In the genomic region with DNA sequence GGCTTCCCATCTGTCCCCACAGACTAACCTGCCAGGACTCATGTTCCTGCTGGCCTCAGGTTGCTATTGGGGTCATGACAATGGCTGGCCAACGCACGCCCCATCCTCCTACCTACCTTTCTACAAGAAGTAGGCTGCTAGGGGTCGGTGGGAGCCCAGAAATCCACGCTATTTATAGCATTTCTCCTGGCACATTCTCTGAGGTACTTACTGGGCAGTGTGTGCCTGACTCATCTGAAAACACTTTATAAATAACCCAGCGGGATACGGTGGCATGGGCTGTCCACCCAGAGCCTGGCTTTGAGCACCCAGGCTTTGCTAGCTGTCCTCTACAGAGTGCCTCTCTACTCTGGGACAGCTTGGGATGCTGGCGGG, we compare ENCODE assay signal across 13 mouse cellular contexts. TPM values are rescaled to one million over a fixed set of nuclear protein-coding genes. Genes with fewer than 3 reads are reported as not detected.
DNase-seq lines count a peak whose midpoint lies in the region; ATAC-seq lines count a peak whose summit lies in the region.
"Had no signal": no experiment of that assay in that cellular context is flagged by ENCODE, and none has a peak within 500 bp of the region (broad histone marks: within the 10 kb centered on the region; RNA-seq: fewer than 3 reads in every experiment).

No protein-coding gene starts in this region.

- peaks cover 26% of the 10 kb centered on the region for H3K4me1 ChIP-seq in heart, embryonic 13.5 days
- H3K4me1 ChIP-seq: intestine, embryonic 15.5 days; liver, embryonic 15.5 days had no signal

- H3K9me3 ChIP-seq in heart, embryonic 13.5 days: no peaks in the 10 kb centered on the region
- H3K9me3 ChIP-seq: intestine, embryonic 15.5 days; liver, embryonic 15.5 days; midbrain, embryonic 10.5 days had no signal

- H3K4me3 ChIP-seq in heart, embryonic 13.5 days: no peak overlapping the region
- H3K4me3 ChIP-seq: intestine, embryonic 15.5 days; liver, embryonic 15.5 days; midbrain, embryonic 10.5 days had no signal

- H3K4me2 ChIP-seq in heart, embryonic 13.5 days: peak overlapping the region; percentile 60
- H3K4me2 ChIP-seq: intestine, embryonic 15.5 days; liver, embryonic 15.5 days had no signal

- peak; percentile 31 to 44 for DNase-seq in cerebellum, postnatal 14 days
- DNase-seq in cerebellum, adult 9-10 months: no peak
- DNase-seq in right cerebral cortex, adult 18-20 months: peak; percentile 38
- DNase-seq in right cerebral cortex, postnatal 10 days (ENCODE audit: low spot score in 2 of 2): no peak
- no peak for DNase-seq in T-cell, adult 2 months (ENCODE audit: low spot score)
- DNase-seq in thymus, postnatal 25 days: no peak
- no peak for DNase-seq in adrenal gland, postnatal 4 days (ENCODE audit: low spot score in 2 of 2)
- DNase-seq: retina, postnatal 1 day had no signal

- peak overlapping the region; percentile 50; the same call in 1 of the 2 replicates for H3K9ac ChIP-seq in heart, embryonic 13.5 days
- H3K9ac ChIP-seq: intestine, embryonic 15.5 days; liver, embryonic 15.5 days had no signal

- 30% methylated on average over 7 of the region's 7 CpGs for WGBS in heart, embryonic 13.5 days

- peak overlapping the region; percentile 93 for H3K27ac ChIP-seq in heart, embryonic 13.5 days (replicated peaks)
- H3K27ac ChIP-seq: intestine, embryonic 15.5 days; liver, embryonic 15.5 days; midbrain, embryonic 10.5 days had no signal

- no peaks in the 10 kb centered on the region for H3K36me3 ChIP-seq in heart, embryonic 13.5 days
- H3K36me3 ChIP-seq: intestine, embryonic 15.5 days; liver, embryonic 15.5 days; midbrain, embryonic 10.5 days had no signal

- no peaks in the 10 kb centered on the region; the same call in none of the 2 replicates for H3K27me3 ChIP-seq in heart, embryonic 13.5 days (replicated peaks)
- H3K27me3 ChIP-seq: intestine, embryonic 15.5 days; liver, embryonic 15.5 days had no signal

- ATAC-seq in heart, embryonic 13.5 days (ENCODE audit: extremely low read depth, insufficient number of reproducible peaks, low FRiP score, low TSS enrichment): peak; percentile 63; the same call in 1 of the 2 replicates
- ATAC-seq: CD4-positive, CD25-positive, alpha-beta regulatory T cell, adult 4 months; intestine, embryonic 15.5 days had no signal

RNA-seq across cellular contexts. Expression of a gene that starts 9.0 kb away (rescaled TPM):
- 0.22 and 0.25 TPM in 2 replicates for polyA plus RNA-seq in heart, embryonic 13.5 days (2015; fragmentation: Nextera tagmentation; extraction: Ambion mirVana)
- 1 to 10 TPM; 2.3 to 3.4 TPM for total RNA-seq in adrenal gland, postnatal 4 days (2021)
- polyA plus RNA-seq: liver, embryonic 15.5 days had no signal

RNA-seq across cellular contexts. Expression of a gene that starts 36.3 kb away (rescaled TPM):
- 4.4 and 5.4 TPM in 2 replicates for polyA plus RNA-seq in heart, embryonic 13.5 days (2015; fragmentation: Nextera tagmentation; extraction: Ambion mirVana)
- total RNA-seq in adrenal gland, postnatal 4 days (2021): 1 to 10 TPM; 6.2 to 6.9 TPM
- polyA plus RNA-seq: CD4-positive, CD25-positive, alpha-beta regulatory T cell, adult 4 months had no signal

Comparison
In these comparisons a context has a peak if more than half of its experiments do, and no peak if none do; other contexts are left out.
1. DNase-seq: peak in cerebellum, postnatal 14 days (2 of 2) and right cerebral cortex, adult 18-20 months (single experiment); none in cerebellum, adult 9-10 months (single experiment), right cerebral cortex, postnatal 10 days (0 of 2), T-cell, adult 2 months (single experiment), thymus, postnatal 25 days (single experiment) and adrenal gland, postnatal 4 days (0 of 2).